Mouse (Mus musculus) brain, embryonic 14.5 days (tissue): Measurements from ENCODE around the gene Lef1.

ENCODE experiments used
- CTCF ChIP-seq: fragments of 200-500 bp; IDR thresholded peaks from 2 replicates; pipeline ENCODE4 v1.5.1; 2012; ENCODE audit warnings: inconsistent platforms, mild to moderate bottlenecking, moderate library complexity, borderline replicate concordance; ENCODE audit not compliant: insufficient read depth, insufficient read length; ENCODE audit errors: extremely low read depth
- POLR2A ChIP-seq: fragments of 200-500 bp; IDR thresholded peaks from 2 replicates; pipeline ENCODE4 v1.6.1; 2012; ENCODE audit warnings: mild to moderate bottlenecking, inconsistent platforms, borderline replicate concordance; ENCODE audit not compliant: poor library complexity, insufficient read depth, insufficient read length, severe bottlenecking; ENCODE audit errors: extremely low read depth

DNA sequence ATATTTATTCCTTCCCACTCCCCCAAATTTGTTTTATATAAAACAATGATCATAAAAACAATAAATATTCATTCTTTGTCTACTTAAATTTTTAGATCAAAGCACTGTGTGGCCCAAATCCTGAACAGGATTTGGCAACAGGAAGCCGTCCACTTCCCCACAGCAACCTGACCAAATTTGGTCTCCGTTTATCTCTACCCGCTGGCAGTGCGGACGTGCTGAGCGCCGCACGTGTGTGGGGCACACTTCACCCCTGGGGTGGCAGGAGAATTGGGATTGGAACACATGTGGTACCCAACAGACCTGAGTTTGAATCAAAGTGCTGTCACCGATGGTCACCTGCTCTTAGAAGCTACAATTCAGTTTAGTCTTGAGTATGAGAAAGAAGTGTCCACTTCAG is 24.3 kb upstream of the Lef1 start:
- TF ChIP-seq POLR2A (no peak), CTCF (no peak)
